Mouse (Mus musculus): ENCODE data around the gene Rhox7b.
"Not testable (repeated sequence)": the region's sequence is repeated elsewhere in the genome, so short reads cannot be mapped to it uniquely, and the experiment has no call there.

The Rhox7b gene

DNA sequence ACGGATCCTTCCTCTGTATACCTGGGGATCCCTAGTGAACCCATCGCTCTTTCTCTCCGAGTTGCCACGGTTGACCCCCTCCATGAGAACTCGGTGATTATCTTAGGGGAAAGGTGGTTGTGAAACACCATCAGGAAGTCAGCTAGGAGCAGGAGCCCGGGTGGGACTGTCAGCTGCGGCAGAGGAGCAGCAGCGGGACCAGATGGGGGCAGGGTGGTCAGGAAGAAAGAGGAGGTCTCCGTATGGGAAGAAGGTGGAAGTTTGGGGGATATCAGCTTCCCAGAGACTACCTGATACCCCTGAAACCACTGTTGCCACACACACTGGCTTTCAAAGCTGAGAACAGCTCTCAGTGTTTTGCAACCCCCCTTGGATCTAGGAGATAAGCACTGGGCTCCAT is at the start of gene Rhox7b:
Gene Rhox7b (minus strand): TSS at position 101 of the 400 bp plus-strand sequence.
- not testable (repeated sequence) for DNase-seq (ENCODE audit: low spot score in 2 of 2)

DNA sequence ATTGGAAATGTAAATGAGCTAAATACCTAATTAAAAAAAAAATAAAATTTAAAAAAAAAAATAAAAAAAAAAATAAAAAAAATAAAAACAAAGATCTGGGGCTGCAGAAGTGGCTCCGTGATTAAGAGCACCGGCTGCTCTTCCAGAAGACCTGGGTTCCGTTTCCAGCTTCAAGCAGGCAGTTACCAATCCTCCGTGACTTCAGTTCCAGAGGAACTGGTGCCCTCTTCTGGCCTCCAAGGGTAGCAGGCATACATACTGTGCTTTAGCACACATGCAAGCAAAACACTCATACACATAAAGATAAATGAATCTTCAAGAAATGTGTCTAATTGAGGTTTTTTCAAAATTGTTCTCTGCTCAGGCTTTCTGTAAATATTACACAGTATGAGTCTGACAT is 19.3 kb upstream of the Rhox7b start:
- DNase-seq (ENCODE audit: low spot score in 2 of 2) = no peak

DNA sequence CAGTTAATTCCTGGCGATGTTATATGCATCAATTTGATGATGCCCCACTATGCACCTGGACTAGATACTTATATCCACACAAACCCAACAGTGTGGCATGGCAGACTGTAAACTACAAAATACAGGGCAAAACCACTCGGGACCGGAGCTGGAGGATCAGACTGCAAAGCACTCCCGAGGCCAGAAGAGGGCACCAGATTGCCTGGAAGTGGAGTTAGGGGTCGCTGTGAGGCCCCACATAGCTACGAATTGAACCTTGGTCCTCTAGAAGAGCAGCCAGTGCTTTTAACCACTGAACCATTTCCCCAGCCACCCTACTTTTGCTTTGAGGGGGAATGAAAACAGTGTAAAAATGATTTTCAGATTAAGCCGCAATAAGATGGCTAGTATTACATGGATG is 11.5 kb upstream of the Rhox7b start:
- no peak for DNase-seq (ENCODE audit: low spot score in 2 of 2)

DNA sequence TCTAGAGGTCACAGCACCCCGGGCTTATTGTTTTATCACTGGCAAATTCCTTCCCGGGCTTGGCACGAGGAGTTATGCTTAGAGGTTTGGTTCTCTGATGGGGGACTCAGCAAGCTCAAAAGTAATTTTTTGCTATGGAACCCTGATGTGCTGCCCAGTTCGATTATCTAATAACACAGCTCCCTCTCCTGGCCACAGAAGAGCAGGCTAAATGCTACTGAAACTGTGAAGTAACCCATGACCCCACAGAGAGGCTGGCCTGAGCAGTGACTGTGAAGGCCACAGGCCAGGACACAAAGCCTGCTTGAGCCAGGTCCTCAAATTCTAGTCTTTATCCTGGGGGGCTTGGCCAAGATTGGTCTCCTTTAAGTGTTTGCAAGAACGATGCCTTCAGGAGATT is 6.7 kb upstream of the Rhox7b start:
- no peak for DNase-seq (ENCODE audit: low spot score in 2 of 2)

DNA sequence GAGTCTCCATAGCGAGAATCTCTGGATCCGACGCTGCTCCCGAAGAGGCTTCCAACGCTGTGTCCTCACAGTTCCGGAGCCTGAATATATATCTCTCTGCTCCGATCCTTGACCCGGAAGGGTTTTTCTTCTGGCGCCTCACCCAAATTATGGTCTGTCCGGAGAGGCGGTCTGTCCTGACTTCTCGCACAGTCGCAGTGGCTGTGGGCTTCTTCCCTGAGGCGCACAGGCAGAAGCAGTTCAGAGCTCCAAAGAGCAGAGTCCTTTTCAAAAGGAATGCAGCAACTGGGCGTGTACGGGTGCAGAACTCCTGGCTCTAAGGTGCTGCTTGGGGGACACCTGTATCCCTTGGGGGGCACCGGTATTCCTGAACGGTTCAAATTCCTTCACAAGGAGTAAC is 4.6 kb upstream of the Rhox7b start, which contains the start of gene Rhox9:
Gene Rhox9 (minus strand): TSS at position 101 of the 400 bp plus-strand sequence.
- not testable (repeated sequence) for DNase-seq (ENCODE audit: low spot score in 2 of 2)

- DNase-seq (ENCODE audit: low spot score in 2 of 2) = no peak
Observed at GRCm38 (mm10) chrX:37878844-37879243, 18.2 kb downstream of the Rhox7b start, which contains the start of gene Rhox8. TSS of gene Rhox8 (minus strand) at chrX:37878944.

GRCm38 (mm10) chrX:37871641-37872040 is 25.4 kb downstream of the Rhox7b start:
- no peak for DNase-seq (ENCODE audit: low spot score in 2 of 2)
